Mouse (Mus musculus) kidney, postnatal 25 days (tissue): ENCODE results near the gene Nucb1.

Experiments
- DNase-seq, 2 experiments: peaks; one replicate each; pipeline ENCODE4 v3.0.0; 2021; ENCODE audit warnings: mixed read lengths in 2 of 2

Gene Nucb1

DNA sequence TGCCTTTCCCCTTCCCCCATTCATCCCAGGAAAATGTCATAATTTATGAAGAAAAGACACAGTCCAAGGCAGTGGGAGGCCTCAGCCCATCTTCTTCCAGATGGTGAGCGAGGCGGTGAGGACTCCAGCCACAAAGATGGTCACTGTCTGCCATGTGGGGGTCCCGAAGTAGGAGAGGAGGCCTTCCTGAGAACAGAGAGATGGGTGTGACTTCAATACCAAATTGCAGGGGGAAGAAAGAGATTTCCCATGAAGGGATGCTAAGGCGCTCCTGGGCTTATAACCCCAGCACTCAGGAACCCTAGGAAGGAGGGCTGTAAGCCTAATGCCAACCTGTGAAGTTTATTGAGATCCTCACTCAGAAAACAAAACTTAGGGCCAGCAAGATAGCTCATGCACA lies 48.4 kb downstream of the Nucb1 start:
- DNase-seq: no peak

GRCm38 (mm10) chr7:45461326-45461725 lies 48.9 kb downstream of the Nucb1 start:
- peak in 1 of 2 experiments; percentile 61 for DNase-seq

DNA sequence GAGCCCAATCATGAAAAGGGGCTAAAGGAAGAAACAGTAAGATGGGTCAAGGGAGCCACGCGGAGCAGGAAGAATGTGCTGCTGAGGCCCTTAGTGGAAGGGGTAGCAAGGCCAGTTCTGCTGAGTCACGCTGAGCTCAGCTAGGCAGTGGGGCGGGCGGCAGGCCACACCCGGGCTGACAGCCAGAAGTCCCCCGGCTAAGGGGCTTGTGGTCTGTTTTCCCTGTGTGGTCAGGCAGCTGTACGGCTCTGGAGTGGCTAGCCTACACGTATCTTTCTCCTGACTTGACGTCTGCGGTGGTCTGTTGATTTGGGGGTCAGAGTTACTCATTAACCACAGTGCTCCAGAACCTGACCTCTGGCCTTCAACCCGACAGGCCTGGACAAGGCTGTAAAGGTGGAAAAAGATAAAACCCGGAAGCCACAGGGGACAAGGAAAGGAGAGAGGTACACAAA lies 49.3 kb downstream of the Nucb1 start:
- DNase-seq: peak; percentile 78 to 89

DNA sequence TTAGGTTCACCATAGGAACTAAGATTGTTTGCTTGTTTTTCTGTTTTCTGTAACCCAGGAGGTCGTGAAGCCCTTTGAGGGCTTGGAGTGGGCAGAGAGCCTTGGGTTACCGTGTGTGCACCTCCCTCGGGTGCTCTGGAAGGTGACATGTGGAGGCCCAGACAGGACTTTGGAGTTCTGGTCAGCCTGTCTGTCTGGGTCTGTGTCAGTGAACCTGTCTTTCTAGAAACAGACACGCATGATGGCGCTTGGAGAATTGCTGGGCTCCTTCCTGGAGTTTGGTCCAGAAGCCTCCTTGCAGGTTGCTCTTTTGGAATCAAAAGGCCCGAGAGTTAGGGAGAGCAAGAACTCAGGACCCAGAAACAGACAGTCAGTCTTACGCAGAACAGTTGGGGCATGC lies 49.8 kb downstream of the Nucb1 start:
- DNase-seq: peak; percentile 67 to 89

DNA sequence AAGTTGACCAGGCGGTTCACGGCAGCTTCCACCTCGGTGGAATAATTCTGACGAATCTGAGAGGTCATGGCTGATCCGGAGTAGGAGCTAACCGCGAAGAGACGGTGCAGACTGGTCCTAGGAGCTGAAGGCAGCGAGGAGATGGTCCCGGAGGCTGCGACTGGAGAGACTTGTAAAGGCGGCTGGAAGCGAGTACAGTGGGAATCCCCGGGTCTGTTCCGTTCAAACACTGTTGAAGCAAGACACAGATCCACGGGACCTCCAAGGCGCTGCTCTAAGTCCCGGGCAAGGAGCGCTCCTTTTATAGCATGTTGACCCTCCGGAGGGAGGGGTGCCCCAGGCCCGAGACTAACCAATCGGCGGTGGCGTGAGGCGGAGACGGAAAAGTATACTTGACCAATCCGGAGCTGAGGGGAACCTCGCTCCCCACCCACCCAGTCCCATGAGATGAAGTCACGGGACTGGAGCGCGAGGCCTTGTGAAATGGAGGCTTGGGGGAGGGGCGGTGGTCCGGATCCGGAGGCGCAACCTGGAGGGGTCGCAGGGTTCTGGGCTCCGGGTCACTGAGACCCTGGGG lies 50.6 kb downstream of the Nucb1 start, which contains the start of gene Ftl1:
TSS of gene Ftl1 (minus strand) at position 321 of the 577 bp plus-strand sequence.
- DNase-seq: peak; percentile 98 to 99

- DNase-seq: peak; percentile 89 to 90
Measured at GRCm38 (mm10) chr7:45458748-45459563, 51.2 kb downstream of the Nucb1 start.

GRCm38 (mm10) chr7:45457204-45458060 lies 52.8 kb downstream of the Nucb1 start:
- peak; percentile 74 to 88 for DNase-seq

- no peak for DNase-seq
Measured at GRCm38 (mm10) chr7:45456721-45457203, 53.4 kb downstream of the Nucb1 start.

DNA sequence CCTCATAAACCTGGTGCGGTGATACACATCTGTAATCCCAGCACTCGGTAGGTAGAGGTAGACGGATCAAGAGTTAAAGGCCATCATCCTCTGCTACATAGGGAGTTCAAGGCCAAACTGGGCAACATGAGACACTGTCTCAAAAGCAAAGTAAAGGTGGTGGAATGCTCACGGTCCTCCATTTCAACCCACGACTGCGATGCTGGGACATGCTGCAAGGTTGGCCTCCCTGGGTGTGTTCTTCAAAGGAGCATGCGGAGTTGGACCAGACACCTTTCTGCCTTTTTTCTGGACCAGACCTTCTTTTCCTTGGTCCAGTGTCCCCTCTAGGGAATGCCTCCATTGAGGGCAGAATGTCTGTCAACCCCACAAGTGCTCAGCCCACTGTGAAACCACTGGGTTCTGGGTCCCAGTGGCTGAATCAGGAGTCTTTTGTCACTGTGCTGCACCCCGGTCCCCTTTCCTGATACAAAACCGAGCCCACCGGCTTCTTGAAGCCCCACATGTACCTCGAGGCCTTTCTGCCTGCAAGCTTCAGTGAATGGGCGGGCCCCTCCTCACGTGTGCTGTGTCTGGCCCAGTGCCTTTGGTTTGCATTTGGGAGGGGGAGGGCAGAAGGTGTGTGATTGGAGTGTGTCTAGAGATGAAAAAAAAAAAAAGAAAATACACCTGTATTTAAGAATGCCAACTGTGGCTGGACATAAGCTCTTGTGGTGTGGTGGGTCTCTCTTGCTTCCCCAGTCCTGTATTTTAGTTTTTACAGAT lies 54.1 kb downstream of the Nucb1 start:
- DNase-seq: peak in 1 of 2 experiments; percentile 62

- DNase-seq: no peak
Measured at GRCm38 (mm10) chr7:45454971-45455370, 55.2 kb downstream of the Nucb1 start.

DNA sequence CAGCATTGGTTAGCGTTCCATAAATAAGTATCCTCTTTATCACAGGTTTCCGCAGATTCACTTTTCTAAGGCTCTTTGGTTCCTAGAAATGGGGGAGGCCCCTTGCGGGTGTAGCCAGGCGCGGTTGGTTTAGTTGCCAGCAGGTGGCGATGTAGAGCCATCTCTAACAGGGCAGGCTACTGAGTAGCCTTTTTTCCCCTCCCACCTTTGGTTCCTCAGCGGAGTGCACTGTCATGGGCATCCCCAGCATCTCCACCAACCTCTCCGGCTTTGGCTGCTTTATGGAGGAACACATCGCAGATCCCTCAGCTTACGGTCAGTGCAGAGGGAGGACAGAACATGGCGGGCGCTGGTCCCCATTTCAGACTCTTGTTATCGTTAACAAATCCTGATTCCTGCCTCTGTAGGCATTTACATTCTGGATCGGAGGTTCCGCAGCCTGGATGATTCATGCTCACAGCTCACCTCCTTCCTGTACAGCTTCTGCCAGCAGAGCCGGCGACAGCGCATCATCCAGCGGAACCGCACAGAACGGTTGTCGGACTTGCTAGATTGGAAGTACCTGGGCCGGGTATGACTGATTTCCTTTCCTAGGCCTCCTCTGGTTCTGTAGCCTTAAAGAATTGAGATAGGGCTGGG lies 58.7 kb downstream of the Nucb1 start:
- peak; percentile 84 to 90 for DNase-seq

GRCm38 (mm10) chr7:45449974-45450373 lies 60.2 kb downstream of the Nucb1 start:
- DNase-seq: no peak

DNA sequence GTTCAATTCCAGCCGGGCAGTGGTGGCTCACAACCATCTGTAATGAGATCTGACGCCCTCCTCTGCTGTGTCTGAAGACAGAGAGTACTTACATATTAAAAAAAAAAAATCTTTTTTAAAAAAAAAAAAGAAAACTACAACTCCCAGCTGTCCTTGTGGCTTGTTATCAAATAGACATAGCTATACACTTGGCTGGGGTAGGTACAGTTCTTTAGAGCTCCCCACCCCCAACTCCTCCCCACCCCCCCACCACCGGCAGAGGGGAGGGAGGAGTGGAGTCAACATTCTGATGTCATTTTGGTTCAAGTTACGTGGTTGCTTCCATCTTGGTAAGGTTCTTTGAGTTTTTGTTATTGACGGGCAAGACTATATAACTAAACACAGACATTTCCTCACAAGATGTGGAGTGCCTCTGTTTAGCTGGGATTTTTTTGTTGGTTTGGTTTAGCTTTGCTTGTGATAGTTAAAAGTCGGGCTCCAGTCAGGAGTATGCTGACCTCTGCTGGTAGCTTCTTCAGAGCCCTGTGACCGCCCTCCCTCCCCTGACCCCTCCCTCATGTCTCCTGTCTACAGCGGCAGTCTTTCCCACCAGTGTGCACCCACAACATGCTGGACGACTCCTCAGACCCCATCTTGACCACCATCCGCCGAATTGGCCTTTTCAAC lies 62.7 kb downstream of the Nucb1 start:
- DNase-seq: peak; percentile 47 to 57

- DNase-seq: no peak
Measured at GRCm38 (mm10) chr7:45446589-45446988, 63.6 kb downstream of the Nucb1 start.

- no peak for DNase-seq
Measured at GRCm38 (mm10) chr7:45443526-45444420, 66.4 kb downstream of the Nucb1 start.
